Mouse (Mus musculus) 416B (cell line): Measurements from ENCODE around the gene Pax5.
"Not testable (repeated sequence)": the region's sequence is repeated elsewhere in the genome, so short reads cannot be mapped to it uniquely, and the experiment has no call there.

Experiments used
- DNase-seq: peaks from one replicate; pipeline ENCODE4 v3.0.0; 2011; ENCODE audit warnings: low read depth

Gene Pax5

DNA sequence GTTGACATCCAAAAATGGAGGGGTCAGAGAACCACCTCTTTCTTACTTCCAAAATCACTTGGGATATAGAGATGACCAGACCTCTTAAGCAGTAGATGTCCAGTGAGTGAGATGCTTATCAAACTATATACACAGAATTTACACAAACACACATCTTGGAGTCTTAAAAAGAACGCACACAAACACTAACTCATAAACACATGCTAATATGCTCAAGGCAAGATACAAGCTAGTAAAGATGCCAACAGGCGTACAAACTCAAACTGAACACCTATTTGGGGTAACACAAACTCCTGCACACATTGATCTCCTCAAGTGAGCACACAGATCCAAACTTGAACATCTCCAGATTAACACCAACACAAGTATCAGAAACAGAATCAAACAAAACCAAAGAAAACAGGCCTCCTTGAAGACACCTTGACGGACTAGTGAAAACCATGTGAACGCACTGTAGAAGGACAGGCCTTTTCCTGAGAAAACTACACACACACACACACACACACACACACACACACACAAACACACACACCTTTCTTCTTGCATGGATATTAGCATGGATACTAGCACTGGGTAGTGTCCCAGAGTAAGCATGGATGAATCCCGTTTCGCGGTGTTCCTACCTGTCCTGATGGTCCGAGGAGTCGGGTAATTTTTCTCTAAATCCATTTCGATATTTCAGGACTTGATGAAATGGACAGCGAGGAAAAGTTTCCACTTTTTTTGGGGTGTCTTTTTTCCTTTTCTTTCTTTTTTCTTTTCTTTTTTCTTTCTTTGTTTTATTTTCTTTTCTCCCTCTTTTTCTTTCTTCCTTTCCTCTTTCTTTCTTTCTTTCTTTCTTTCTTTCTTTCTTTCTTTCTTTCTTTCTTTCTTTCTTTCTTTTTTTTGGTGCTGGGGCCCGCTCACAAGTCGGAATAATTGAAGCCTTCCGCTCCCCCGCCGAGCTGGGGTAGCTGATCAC is at the start of gene Pax5:
Gene Pax5, minus strand, starts transcription at position 748 of the 961 bp plus-strand sequence.
- no peak for DNase-seq

DNA sequence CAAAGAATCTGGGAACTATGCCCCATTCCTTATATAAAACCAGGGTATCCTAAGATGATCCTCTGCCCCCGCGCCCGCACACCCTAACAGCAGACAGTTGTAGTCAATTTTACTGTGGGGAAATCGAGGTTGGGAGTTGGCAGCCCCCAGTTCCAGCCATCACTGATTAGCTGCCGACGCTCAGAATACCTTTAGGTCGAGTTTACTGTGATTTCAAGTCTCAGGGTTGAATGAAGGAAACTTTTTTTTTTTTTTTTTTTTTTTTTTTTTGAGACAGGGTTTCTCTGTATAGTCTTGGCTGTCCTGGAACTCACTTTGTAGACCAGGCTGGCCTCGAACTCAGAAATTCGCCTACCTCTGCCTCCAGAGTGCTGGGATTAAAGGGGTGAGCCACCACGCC is 46.8 kb upstream of the Pax5 start:
- not testable (repeated sequence) for DNase-seq

DNA sequence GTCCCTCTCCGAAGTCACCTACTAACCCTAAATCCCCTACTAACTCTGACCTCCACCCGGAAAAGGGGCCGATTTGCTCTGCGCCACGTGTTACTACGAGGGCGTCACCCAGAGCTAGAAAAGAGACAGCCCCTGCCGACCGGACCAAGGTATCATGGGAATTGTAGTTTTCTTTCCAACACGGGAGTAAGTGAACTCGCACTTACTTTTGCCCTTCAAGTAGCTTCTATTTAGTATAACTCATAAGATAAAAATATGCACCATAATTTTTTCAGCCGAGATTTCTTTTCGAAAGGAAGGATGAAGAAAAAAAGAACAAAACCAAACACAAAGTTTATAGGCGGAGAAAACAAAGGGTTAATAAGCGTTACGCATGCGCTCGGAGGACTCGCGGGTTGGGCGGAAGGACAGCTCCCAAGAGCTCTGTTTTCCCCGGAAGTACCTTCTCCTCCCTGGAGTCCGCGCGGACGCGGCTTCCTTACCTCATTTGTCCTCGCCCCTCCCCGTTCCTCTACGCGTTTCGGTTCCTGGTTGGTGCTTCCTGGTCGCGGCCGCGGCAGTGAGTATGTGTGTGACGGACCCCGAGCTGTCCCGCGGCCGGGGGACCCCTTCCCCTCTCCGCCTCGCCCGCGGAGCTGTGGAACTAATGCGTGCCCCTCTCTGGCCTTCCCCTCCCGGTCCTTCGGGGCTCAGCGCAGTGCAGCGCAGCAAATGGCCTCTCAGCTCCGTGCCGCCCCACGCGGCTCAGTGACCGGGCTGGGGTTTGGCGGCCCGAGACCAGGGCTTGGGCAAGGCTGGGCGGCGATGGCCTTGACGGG is 46.1 kb upstream of the Pax5 start:
- peak; percentile 98 for DNase-seq

DNA sequence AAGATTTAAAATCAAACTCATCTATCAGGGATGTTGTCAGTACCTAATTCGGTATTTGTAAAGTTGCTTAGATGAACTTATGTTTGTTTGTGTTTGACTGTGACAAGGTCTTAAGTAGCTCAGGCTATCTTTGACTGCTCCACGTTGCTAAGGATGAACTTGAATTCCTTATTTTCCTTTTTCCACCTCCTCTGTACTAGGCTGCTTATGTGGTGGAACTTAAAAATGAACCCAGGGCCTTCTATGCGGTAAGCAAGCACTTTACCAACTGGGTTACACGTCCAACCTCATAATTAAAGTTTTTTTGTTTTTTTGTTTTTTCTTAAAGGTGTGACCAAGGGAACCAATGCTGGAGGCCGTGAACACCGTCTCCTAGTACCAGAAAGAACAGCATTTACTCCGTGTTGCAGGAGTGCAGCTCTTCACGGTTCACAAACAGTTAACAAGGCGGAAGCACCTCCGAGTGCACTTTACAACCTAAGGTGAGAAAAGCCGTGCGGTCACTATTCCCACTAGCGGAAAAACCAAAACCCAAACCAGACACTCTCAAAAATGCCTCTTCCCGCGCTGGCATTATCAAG is 45.4 kb upstream of the Pax5 start, which contains the start of gene Zcchc7:
Gene Zcchc7, plus strand, starts transcription at position 325 of the 581 bp plus-strand sequence.
- DNase-seq = no peak

DNA sequence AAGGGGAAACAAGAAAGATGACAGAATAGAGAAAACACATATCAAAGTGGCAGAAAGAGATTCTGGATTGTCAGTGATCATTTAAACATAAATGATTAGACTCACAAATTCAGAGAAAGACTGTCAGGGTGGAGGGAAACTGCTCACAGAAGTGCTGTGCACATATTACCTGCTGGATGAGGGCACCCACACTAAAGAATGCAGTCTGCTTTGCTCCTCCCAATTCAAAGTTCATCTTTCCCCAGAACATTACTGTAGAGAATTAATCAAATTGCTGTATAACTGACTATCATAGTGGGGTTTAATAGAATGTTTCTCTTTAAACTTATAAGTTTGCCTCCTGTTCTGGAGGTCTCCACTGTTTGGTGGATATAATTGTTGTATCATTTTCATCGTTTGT is 30.2 kb upstream of the Pax5 start:
- DNase-seq = no peak

DNA sequence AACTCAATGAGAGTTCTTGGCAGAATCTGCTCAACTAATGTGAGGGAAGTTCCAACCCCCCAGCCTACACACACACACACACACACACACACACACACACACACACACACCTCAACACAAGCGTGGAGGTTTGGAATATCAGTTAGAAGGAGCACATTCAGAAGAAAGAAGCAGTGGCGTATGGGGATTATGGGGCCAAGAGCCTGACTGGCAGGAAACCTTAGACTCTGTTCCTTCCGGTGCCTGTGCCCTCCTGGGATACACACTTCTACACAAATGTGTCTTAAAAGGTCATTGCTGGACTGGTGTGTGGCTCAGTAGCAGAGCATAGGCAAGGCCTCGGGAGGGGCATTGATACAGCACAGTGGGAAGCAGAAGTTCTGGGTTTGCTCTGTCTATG is 10.9 kb upstream of the Pax5 start:
- no peak for DNase-seq

GRCm38 (mm10) chr4:44720046-44720445 is 9.8 kb upstream of the Pax5 start:
- no peak for DNase-seq

DNA sequence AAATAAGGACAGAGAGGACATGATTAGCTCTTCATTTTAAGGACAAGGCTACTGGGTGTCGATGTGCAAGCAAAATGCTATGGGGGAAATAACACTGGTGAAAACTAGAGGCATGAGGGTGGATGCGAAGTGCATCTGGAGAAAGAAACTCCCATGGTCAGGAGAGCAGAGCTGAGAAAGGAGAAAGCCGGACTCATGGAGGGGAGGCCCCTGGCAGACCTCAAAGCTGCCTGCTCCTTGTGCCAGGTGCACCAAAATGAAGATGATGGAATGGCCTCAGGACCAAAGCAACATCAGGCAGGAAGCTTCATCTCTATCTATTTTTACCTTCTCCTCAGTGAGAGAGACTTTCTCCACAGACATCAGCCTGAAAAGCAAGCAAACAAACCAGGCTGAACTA is 7.4 kb upstream of the Pax5 start:
- DNase-seq = no peak

DNA sequence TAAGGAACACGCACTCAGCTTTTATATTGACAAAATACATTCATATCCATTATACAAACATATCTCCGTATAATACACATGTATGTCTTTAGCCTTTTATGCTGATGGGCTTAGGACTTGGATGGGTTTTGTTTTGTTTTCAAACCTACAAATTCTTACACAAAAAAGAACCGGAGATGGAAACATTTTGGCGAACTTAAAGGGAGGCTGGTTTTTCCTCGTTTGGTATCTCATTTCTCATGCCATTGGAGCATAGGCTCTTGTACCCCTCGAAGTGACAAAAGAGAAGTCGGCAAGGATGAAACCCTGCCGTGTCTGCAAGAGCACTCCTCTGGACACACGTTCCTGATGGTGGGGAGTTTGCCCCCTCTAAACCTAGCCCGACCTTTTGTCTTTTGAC is 6.1 kb upstream of the Pax5 start:
- no peak for DNase-seq

DNA sequence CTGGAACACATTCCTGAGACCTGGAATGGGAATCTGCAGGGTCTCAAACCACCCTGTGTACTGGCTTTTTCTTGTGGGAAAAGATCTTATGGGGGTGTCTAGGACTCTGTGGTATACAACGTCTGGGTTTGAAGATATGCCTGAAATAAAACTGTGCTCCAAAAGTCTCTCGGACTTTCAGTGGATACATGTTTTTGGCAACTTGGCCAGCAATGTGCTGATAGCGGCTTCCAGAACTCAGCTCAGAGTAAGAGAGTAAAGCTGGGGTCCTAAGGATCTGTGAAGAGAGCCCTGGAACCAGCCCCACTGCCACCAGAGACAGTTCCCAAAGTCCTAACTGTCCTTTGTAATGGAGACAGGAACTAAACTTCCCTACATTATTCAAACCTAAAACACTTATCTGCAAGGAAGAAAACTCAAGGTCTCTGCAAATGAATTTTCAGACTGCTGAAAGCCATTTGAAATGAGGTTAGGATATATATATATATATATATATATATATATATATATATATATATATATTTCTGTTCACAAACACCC is 5.4 kb upstream of the Pax5 start:
- DNase-seq = no peak

DNA sequence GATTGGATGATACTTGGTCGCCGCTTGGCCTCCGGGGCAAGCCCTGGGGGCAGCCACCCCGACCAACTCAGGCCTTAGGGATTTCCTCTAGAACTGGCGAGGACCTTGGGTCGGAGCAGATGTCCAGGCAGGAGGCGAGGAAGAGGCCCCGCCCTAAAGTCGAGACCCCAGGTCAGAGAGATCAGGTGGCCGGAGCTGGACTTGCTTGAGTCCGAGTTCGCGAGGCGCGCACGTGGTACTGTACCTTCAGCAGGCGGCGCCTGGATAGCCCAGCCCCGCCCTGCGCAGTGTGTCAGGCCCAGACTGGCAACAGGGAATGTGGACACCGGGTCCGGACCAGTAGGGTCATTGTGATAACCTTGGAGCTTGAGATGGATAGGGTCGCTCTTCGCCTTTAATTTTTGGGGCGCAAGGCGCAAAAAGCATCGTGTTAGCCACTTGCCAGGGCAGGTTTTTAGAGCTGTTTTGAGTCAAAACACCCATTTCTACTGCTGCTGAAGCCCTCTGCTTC is 3.9 kb upstream of the Pax5 start:
- DNase-seq = no peak

- no peak for DNase-seq
Observed at GRCm38 (mm10) chr4:44713554-44714051, 3.3 kb upstream of the Pax5 start.

- DNase-seq = no peak
Observed at GRCm38 (mm10) chr4:44712786-44713553, 2.7 kb upstream of the Pax5 start.

- no peak for DNase-seq
Observed at GRCm38 (mm10) chr4:44712051-44712700, 1.9 kb upstream of the Pax5 start.

- no peak for DNase-seq
Observed at GRCm38 (mm10) chr4:44711136-44711900, 1.0 kb upstream of the Pax5 start.

GRCm38 (mm10) chr4:44710701-44711097 is 412 bp upstream of the Pax5 start:
- DNase-seq = no peak

GRCm38 (mm10) chr4:44709091-44709695 is 1.1 kb downstream of the Pax5 start:
- no peak for DNase-seq

GRCm38 (mm10) chr4:44708311-44708710 is 2.0 kb downstream of the Pax5 start:
- no peak for DNase-seq

GRCm38 (mm10) chr4:44706865-44707264 is 3.4 kb downstream of the Pax5 start:
- DNase-seq = no peak
